Mouse (Mus musculus): ENCODE data around the gene Slc38a9. TPM values are rescaled to one million over a fixed set of nuclear protein-coding genes. Genes with fewer than 3 reads are reported as not detected.

Slc38a9 gene
- polyA plus RNA-seq (2014; fragmentation: Nextera tagmentation; extraction: Ambion mirVana), result 13.3 and 15.8 TPM in 2 replicates

DNA sequence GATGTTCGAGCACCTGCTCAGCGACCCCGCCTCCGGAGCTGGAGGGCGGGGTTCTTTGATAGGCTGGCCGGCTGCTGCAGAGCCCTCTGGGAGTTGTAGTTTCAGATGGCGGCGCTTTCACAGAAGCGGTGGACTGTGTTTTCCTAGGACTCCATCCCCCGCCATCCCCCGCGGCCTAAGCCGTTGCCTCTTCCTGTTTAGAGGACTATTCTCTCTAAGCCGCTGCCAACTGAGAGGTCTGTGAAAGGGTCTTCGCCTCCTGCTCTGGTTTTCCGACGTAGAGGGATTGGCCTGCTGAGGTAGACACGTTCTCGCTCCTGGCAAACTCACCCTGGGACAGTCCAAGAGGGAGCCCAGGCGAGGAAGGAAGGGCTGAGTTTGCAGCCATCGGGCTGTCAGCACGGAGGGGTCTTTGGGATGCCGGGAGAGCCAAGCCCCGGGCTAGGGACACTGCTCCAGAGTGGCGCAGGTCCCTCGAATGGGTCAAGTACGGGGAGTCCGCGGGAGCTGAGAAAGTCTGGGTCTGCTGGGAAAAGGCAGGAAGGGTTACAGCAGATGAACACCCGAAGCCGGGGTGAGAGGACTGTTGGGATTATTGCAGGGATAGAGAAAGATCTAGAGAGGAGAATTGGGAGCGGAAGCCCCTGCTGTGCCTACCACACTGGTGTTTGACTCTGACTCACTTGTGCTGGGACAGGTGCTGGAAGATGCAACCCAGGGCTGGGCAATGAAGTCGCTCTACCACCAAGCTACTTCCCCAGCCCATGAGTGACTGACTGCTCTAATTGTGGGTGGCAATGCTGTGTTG lies at the start of gene Slc38a9:
Slc38a9 (plus strand) TSS at position 178 of the 808 bp plus-strand sequence.
- Histone ChIP-seq H3K36me3 (ENCODE audit: control insufficient read depth, insufficient read depth, low read length) (no peaks in the 10 kb centered on the region), H3K9me3 (ENCODE audit: control insufficient read depth, low read length) (no peaks in the 10 kb centered on the region), H3K4me1 (replicated peaks; ENCODE audit: control insufficient read depth, insufficient read depth, low read length) (peaks cover 6% of the 10 kb centered on the region; the same call in 1 of the 2 replicates), H3K9ac (ENCODE audit: low read depth, low read length) (peak within 1 kb of the TSS; percentile 82), H3K4me3 (ENCODE audit: low read depth, low read length) (peak within 1 kb of the TSS; percentile 81), H3K27me3 (replicated peaks; ENCODE audit: control insufficient read depth, insufficient read depth, low read length) (no peaks in the 10 kb centered on the region), H3K27ac (ENCODE audit: low read depth, low read length) (no peak within 1 kb of the TSS; the same call in 1 of the 2 replicates), H3K4me2 (peak within 1 kb of the TSS; percentile 70)
- peak; percentile 99 for ATAC-seq (replicated peaks; ENCODE audit: low FRiP score)
- peak; percentile 87 for DNase-seq (ENCODE audit: low spot score)
- WGBS, result under 1% methylated on average over 33 of the region's 33 CpGs

DNA sequence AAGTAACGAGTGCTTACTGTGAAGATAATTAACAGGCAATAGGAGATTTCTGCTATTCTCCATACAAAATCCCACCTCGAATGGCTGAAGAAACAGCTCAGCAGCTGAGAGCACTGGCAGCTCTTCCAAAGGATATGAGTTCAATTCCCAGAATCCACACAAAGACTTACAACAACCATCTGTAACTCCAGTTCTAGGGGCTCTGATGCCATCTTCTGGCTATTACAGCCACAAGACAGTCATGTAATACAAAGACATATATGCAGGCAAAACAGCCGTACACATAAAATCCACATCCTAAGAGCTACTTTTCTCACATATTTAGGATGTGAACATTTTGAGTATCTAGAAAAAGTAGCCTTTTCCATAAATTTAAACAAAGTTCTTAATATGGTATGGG lies 39.0 kb upstream of the Slc38a9 start:
- ATAC-seq (replicated peaks; ENCODE audit: low FRiP score) (no peak), DNase-seq (ENCODE audit: low spot score) (no peak)
- Histone ChIP-seq H3K4me3 (ENCODE audit: low read depth, low read length) (no peak overlapping the region), H3K4me2 (no peak overlapping the region), H3K4me1 (replicated peaks; ENCODE audit: control insufficient read depth, insufficient read depth, low read length) (no peaks in the 10 kb centered on the region), H3K27ac (ENCODE audit: low read depth, low read length) (no peak overlapping the region), H3K9me3 (ENCODE audit: control insufficient read depth, low read length) (no peaks in the 10 kb centered on the region), H3K9ac (ENCODE audit: low read depth, low read length) (no peak overlapping the region), H3K27me3 (replicated peaks; ENCODE audit: control insufficient read depth, insufficient read depth, low read length) (no peaks in the 10 kb centered on the region), H3K36me3 (ENCODE audit: control insufficient read depth, insufficient read depth, low read length) (no peaks in the 10 kb centered on the region)
- WGBS, result 80% methylated on average over 3 of the region's 3 CpGs

- ATAC-seq (replicated peaks; ENCODE audit: low FRiP score), result no peak
- no peak for DNase-seq (ENCODE audit: low spot score)
- Histone ChIP-seq H3K27ac (ENCODE audit: low read depth, low read length) (no peak overlapping the region), H3K27me3 (replicated peaks; ENCODE audit: control insufficient read depth, insufficient read depth, low read length) (no peaks in the 10 kb centered on the region), H3K4me2 (no peak overlapping the region), H3K9ac (ENCODE audit: low read depth, low read length) (no peak overlapping the region), H3K36me3 (ENCODE audit: control insufficient read depth, insufficient read depth, low read length) (no peaks in the 10 kb centered on the region), H3K4me1 (replicated peaks; ENCODE audit: control insufficient read depth, insufficient read depth, low read length) (no peaks in the 10 kb centered on the region), H3K4me3 (ENCODE audit: low read depth, low read length) (no peak overlapping the region), H3K9me3 (ENCODE audit: control insufficient read depth, low read length) (no peaks in the 10 kb centered on the region)
- 59% methylated on average over 7 of the region's 7 CpGs for WGBS
These were observed 36.9 kb upstream of the Slc38a9 start for GRCm38 (mm10) chr13:112623656-112624055.

GRCm38 (mm10) chr13:112624622-112625021 lies 35.9 kb upstream of the Slc38a9 start:
- no peaks in the 10 kb centered on the region for H3K36me3 ChIP-seq (ENCODE audit: control insufficient read depth, insufficient read depth, low read length)
- 43% methylated on average over 3 of the region's 3 CpGs for WGBS
- H3K27ac ChIP-seq (ENCODE audit: low read depth, low read length), result no peak overlapping the region
- H3K9ac ChIP-seq (ENCODE audit: low read depth, low read length), result no peak overlapping the region
- no peaks in the 10 kb centered on the region for H3K27me3 ChIP-seq (replicated peaks; ENCODE audit: control insufficient read depth, insufficient read depth, low read length)
- ATAC-seq (replicated peaks; ENCODE audit: low FRiP score) (no peak), DNase-seq (ENCODE audit: low spot score) (no peak)
- H3K9me3 ChIP-seq (ENCODE audit: control insufficient read depth, low read length), result no peaks in the 10 kb centered on the region
- H3K4me3 ChIP-seq (ENCODE audit: low read depth, low read length), result no peak overlapping the region
- no peaks in the 10 kb centered on the region for H3K4me1 ChIP-seq (replicated peaks; ENCODE audit: control insufficient read depth, insufficient read depth, low read length)
- H3K4me2 ChIP-seq, result no peak overlapping the region

GRCm38 (mm10) chr13:112625566-112625965 lies 35.0 kb upstream of the Slc38a9 start:
- Histone ChIP-seq H3K9ac (ENCODE audit: low read depth, low read length) (no peak overlapping the region), H3K36me3 (ENCODE audit: control insufficient read depth, insufficient read depth, low read length) (no peaks in the 10 kb centered on the region), H3K4me2 (no peak overlapping the region), H3K27me3 (replicated peaks; ENCODE audit: control insufficient read depth, insufficient read depth, low read length) (no peaks in the 10 kb centered on the region), H3K4me3 (ENCODE audit: low read depth, low read length) (no peak overlapping the region), H3K4me1 (replicated peaks; ENCODE audit: control insufficient read depth, insufficient read depth, low read length) (no peaks in the 10 kb centered on the region), H3K27ac (ENCODE audit: low read depth, low read length) (no peak overlapping the region), H3K9me3 (ENCODE audit: control insufficient read depth, low read length) (no peaks in the 10 kb centered on the region)
- ATAC-seq (replicated peaks; ENCODE audit: low FRiP score), result 0 out of 2 replicates have a peak, but pooled peaks have one; percentile 54
- no peak for DNase-seq (ENCODE audit: low spot score)

GRCm38 (mm10) chr13:112635174-112635837 lies 25.2 kb upstream of the Slc38a9 start:
- Histone ChIP-seq H3K4me1 (replicated peaks; ENCODE audit: control insufficient read depth, insufficient read depth, low read length) (peaks cover 9% of the 10 kb centered on the region), H3K9ac (ENCODE audit: low read depth, low read length) (no peak overlapping the region), H3K9me3 (ENCODE audit: control insufficient read depth, low read length) (no peaks in the 10 kb centered on the region), H3K4me3 (ENCODE audit: low read depth, low read length) (no peak overlapping the region), H3K36me3 (ENCODE audit: control insufficient read depth, insufficient read depth, low read length) (no peaks in the 10 kb centered on the region), H3K4me2 (peak overlapping the region; percentile 17), H3K27ac (ENCODE audit: low read depth, low read length) (no peak overlapping the region; the same call in 1 of the 2 replicates), H3K27me3 (replicated peaks; ENCODE audit: control insufficient read depth, insufficient read depth, low read length) (no peaks in the 10 kb centered on the region)
- WGBS, result 51% methylated on average over 7 of the region's 7 CpGs
- ATAC-seq (replicated peaks; ENCODE audit: low FRiP score), result peak; percentile 64
- no peak for DNase-seq (ENCODE audit: low spot score)

GRCm38 (mm10) chr13:112636498-112636897 lies 24.1 kb upstream of the Slc38a9 start:
- Histone ChIP-seq H3K36me3 (ENCODE audit: control insufficient read depth, insufficient read depth, low read length) (no peaks in the 10 kb centered on the region), H3K27ac (ENCODE audit: low read depth, low read length) (no peak overlapping the region), H3K4me3 (ENCODE audit: low read depth, low read length) (no peak overlapping the region), H3K4me1 (replicated peaks; ENCODE audit: control insufficient read depth, insufficient read depth, low read length) (peaks cover 9% of the 10 kb centered on the region), H3K4me2 (no peak overlapping the region), H3K9ac (ENCODE audit: low read depth, low read length) (no peak overlapping the region), H3K27me3 (replicated peaks; ENCODE audit: control insufficient read depth, insufficient read depth, low read length) (no peaks in the 10 kb centered on the region), H3K9me3 (ENCODE audit: control insufficient read depth, low read length) (no peaks in the 10 kb centered on the region)
- 30% methylated on average over 3 of the region's 3 CpGs for WGBS
- ATAC-seq (replicated peaks; ENCODE audit: low FRiP score) (peak; percentile 79), DNase-seq (ENCODE audit: low spot score) (no peak)

DNA sequence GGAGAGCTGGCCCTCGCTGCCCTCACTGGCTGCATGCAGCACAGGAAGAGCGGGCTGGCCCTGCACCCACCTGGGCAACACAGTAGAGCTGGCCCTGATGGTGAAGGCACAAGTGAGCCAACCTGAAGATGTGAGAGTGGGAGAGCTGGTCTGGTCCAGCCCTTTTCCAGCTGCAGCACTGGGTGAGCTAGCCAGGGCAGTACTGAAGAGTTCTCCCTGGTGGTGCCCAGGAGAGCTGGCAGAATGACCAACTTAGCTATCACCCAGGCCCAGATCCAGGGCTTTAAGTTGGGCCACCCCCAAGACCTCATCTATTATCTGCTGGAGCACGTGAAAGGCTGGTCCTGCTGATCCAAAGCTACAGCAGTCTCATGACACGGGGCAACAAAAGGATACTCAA lies 21.4 kb upstream of the Slc38a9 start:
- Histone ChIP-seq H3K4me1 (replicated peaks; ENCODE audit: control insufficient read depth, insufficient read depth, low read length) (peaks cover 9% of the 10 kb centered on the region), H3K27me3 (replicated peaks; ENCODE audit: control insufficient read depth, insufficient read depth, low read length) (no peaks in the 10 kb centered on the region), H3K27ac (ENCODE audit: low read depth, low read length) (no peak overlapping the region), H3K36me3 (ENCODE audit: control insufficient read depth, insufficient read depth, low read length) (no peaks in the 10 kb centered on the region), H3K4me3 (ENCODE audit: low read depth, low read length) (no peak overlapping the region), H3K9ac (ENCODE audit: low read depth, low read length) (no peak overlapping the region), H3K4me2 (no peak overlapping the region), H3K9me3 (ENCODE audit: control insufficient read depth, low read length) (no peaks in the 10 kb centered on the region)
- DNase-seq (ENCODE audit: low spot score), result no peak
- ATAC-seq (replicated peaks; ENCODE audit: low FRiP score), result no peak
- 71% methylated on average over 4 of the region's 4 CpGs for WGBS
